Mouse (Mus musculus): ENCODE measurements around the gene Zfp808.

DNA sequence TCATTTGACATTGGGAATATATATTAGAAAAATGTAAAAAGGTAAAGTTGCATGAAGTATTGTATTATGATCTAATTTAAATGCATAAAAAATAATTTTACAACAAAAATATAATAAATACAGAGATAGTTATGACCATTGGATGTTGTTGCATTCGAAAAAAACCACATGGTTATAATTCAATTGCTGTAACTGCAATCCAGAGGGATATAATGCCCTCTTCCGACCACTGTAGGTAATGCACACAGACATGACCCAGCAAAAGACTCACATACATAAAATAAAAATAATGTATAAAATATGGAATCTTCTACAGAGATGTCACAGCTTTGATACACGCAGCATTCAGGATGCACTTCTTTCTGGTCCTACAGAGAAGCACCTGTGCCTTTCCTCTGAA lies 115.6 kb downstream of the Zfp808 start:
- TF ChIP-seq CTCF (IDR thresholded peaks at IDR 0.05; ENCODE audit: low read depth, low read length) (no peak), GATA1 (IDR thresholded peaks at IDR 0.05; ENCODE audit: borderline replicate concordance, low read length) (no peak), GATA2 (IDR thresholded peaks at IDR 0.05; ENCODE audit: borderline replicate concordance, low read depth, low read length) (no peak), TAL1 (conservative IDR thresholded peaks at IDR 0.05; ENCODE audit: low read depth, low read length) (no peak)
